Mouse (Mus musculus) forebrain, embryonic 11.5 days (tissue): ENCODE results near the gene Tstd2. TPM values are rescaled to one million over a fixed set of nuclear protein-coding genes. Genes with fewer than 3 reads are reported as not detected.

Experiments
- ATAC-seq: fragments of 200-750 bp; cut with Nextera tagmentation; replicated peaks from 2 replicates; pipeline ENCODE4 v1.8.0; 2017; ENCODE audit warnings: moderate TSS enrichment; ENCODE audit not compliant: low FRiP score
- DNase-seq: peaks from one replicate; pipeline ENCODE4 v3.0.0-alpha.2; 2017; ENCODE audit warnings: low spot score
- H3K27ac ChIP-seq: fragments of 300-500 bp; sonication (generic); 2 replicates; pipeline ENCODE4 v1.5.1; 2014; ENCODE audit warnings: low read depth, low read length
- H3K27me3 ChIP-seq: fragments of 300-500 bp; sonication (generic); 2 replicates; pipeline ENCODE4 v1.6.1; 2014; ENCODE audit warnings: mild to moderate bottlenecking, low read length, mixed read lengths; ENCODE audit not compliant: control insufficient read depth, insufficient read depth
- H3K36me3 ChIP-seq: fragments of 300-500 bp; sonication (generic); 2 replicates; pipeline ENCODE4 v1.6.1; 2014; ENCODE audit warnings: mild to moderate bottlenecking, low read length, moderate library complexity, mixed read lengths; ENCODE audit not compliant: control insufficient read depth, insufficient read depth
- H3K4me1 ChIP-seq: fragments of 300-500 bp; sonication (generic); replicated peaks from 2 replicates; pipeline ENCODE4 v1.6.1; 2014; ENCODE audit warnings: low read length, mixed read lengths; ENCODE audit not compliant: control insufficient read depth, insufficient read depth
- H3K4me2 ChIP-seq: fragments of 300-500 bp; sonication (generic); 2 replicates; pipeline ENCODE4 v1.6.1; 2014; ENCODE audit warnings: low read depth, mild to moderate bottlenecking, low read length, moderate library complexity, mixed read lengths; ENCODE audit not compliant: severe bottlenecking
- H3K4me3 ChIP-seq: fragments of 300-500 bp; sonication (generic); 2 replicates; pipeline ENCODE4 v1.5.1; 2014; ENCODE audit warnings: low read depth, low read length
- H3K9ac ChIP-seq: fragments of 300-500 bp; sonication (generic); 2 replicates; pipeline ENCODE4 v1.6.1; 2014; ENCODE audit warnings: low read length
- H3K9me3 ChIP-seq: fragments of 300-500 bp; sonication (generic); 2 replicates; pipeline ENCODE4 v1.6.1; 2016; ENCODE audit warnings: low read length, mixed read lengths; ENCODE audit not compliant: control insufficient read depth
- WGBS: fragments of 180-500 bp; shearing (Covaris S2); extraction: QIAGEN DNeasy Blood & Tissue Kit; methylation state at CpG from one replicate; pipeline ENCODE4 v1.1.7; 2014; 5-methylcytosine and 5-hydroxymethylcytosine counted together
- polyA plus RNA-seq: library from polyadenylated mRNA; unstranded; fragments of >200 nt; fragmentation: Nextera tagmentation; extraction: Ambion mirVana; gene quantifications from 2 replicates; pipeline ENCODE4 v1.2.1, GENCODE M21; 2014

The Tstd2 gene
- polyA plus RNA-seq, 1 experiment from 2014 or later = 53.8 TPM

GRCm38 (mm10) chr4:46130221-46130620 is 8.3 kb downstream of the Tstd2 start:
- H3K27ac ChIP-seq = no peak overlapping the region
- DNase-seq (peak; percentile 75), ATAC-seq (no peak)
- no peak overlapping the region for H3K4me3 ChIP-seq
- no peaks in the 10 kb centered on the region for H3K9me3 ChIP-seq
- no peak overlapping the region for H3K9ac ChIP-seq
- no peaks in the 10 kb centered on the region for H3K27me3 ChIP-seq
- H3K36me3 ChIP-seq = peaks cover 11% of the 10 kb centered on the region
- no peak overlapping the region for H3K4me2 ChIP-seq
- no peaks in the 10 kb centered on the region for H3K4me1 ChIP-seq
- 77% methylated on average over 3 of the region's 3 CpGs for WGBS

- ATAC-seq = no peak
- Histone ChIP-seq H3K9me3 (no peaks in the 10 kb centered on the region), H3K4me3 (no peak overlapping the region), H3K36me3 (peaks cover 11% of the 10 kb centered on the region), H3K27me3 (no peaks in the 10 kb centered on the region), H3K4me2 (no peak overlapping the region), H3K9ac (no peak overlapping the region), H3K27ac (no peak overlapping the region), H3K4me1 (no peaks in the 10 kb centered on the region)
- 92% methylated on average over 8 of the region's 8 CpGs for WGBS
- no peak for DNase-seq
Measured at GRCm38 (mm10) chr4:46129311-46130004, 9.0 kb downstream of the Tstd2 start.

- Histone ChIP-seq H3K4me1 (no peaks in the 10 kb centered on the region), H3K36me3 (peaks cover 14% of the 10 kb centered on the region), H3K27me3 (no peaks in the 10 kb centered on the region), H3K4me2 (no peak overlapping the region), H3K9me3 (no peaks in the 10 kb centered on the region), H3K4me3 (no peak overlapping the region), H3K9ac (no peak overlapping the region), H3K27ac (no peak overlapping the region)
- no peak for ATAC-seq
- DNase-seq = peak; percentile 73
- WGBS = 45% methylated on average over 2 of the region's 2 CpGs
Measured at GRCm38 (mm10) chr4:46126541-46126940, 12.0 kb downstream of the Tstd2 start.

GRCm38 (mm10) chr4:46123358-46123757 is 15.1 kb downstream of the Tstd2 start:
- H3K27ac ChIP-seq = no peak overlapping the region
- no peak for ATAC-seq
- H3K9ac ChIP-seq = no peak overlapping the region
- no peak overlapping the region for H3K4me3 ChIP-seq
- peaks cover 12% of the 10 kb centered on the region for H3K36me3 ChIP-seq
- no peak for DNase-seq
- H3K4me1 ChIP-seq = no peaks in the 10 kb centered on the region
- H3K9me3 ChIP-seq = no peaks in the 10 kb centered on the region
- 94% methylated on average over 6 of the region's 6 CpGs for WGBS
- H3K4me2 ChIP-seq = no peak overlapping the region
- H3K27me3 ChIP-seq = no peaks in the 10 kb centered on the region

GRCm38 (mm10) chr4:46120767-46121166 is 17.7 kb downstream of the Tstd2 start:
- Histone ChIP-seq H3K36me3 (peaks cover 19% of the 10 kb centered on the region; the same call in 1 of the 2 replicates), H3K9me3 (no peaks in the 10 kb centered on the region), H3K4me2 (no peak overlapping the region), H3K9ac (no peak overlapping the region), H3K27me3 (no peaks in the 10 kb centered on the region), H3K27ac (no peak overlapping the region), H3K4me1 (no peaks in the 10 kb centered on the region), H3K4me3 (no peak overlapping the region)
- no peak for DNase-seq
- 89% methylated on average over 3 of the region's 3 CpGs for WGBS
- ATAC-seq = no peak

GRCm38 (mm10) chr4:46119514-46120094 is 18.9 kb downstream of the Tstd2 start:
- H3K27ac ChIP-seq = no peak overlapping the region

GRCm38 (mm10) chr4:46117536-46117935 is 21.0 kb downstream of the Tstd2 start:
- Histone ChIP-seq H3K4me3 (no peak overlapping the region), H3K4me1 (no peaks in the 10 kb centered on the region), H3K27ac (no peak overlapping the region), H3K27me3 (no peaks in the 10 kb centered on the region), H3K9ac (no peak overlapping the region), H3K36me3 (peaks cover 17% of the 10 kb centered on the region; the same call in 1 of the 2 replicates), H3K4me2 (no peak overlapping the region), H3K9me3 (no peaks in the 10 kb centered on the region)
- 97% methylated on average over 4 of the region's 4 CpGs for WGBS
- DNase-seq (no peak), ATAC-seq (no peak)

More at GRCm38 (mm10) chr4:46119514-46120094, 18.9 kb downstream of the Tstd2 start:
- WGBS = 91% methylated on average over 14 of the region's 14 CpGs
- Histone ChIP-seq H3K9me3 (no peaks in the 10 kb centered on the region), H3K27me3 (no peaks in the 10 kb centered on the region), H3K4me2 (no peak overlapping the region), H3K4me1 (no peaks in the 10 kb centered on the region), H3K9ac (no peak overlapping the region), H3K4me3 (no peak overlapping the region), H3K36me3 (peaks cover 20% of the 10 kb centered on the region; the same call in 1 of the 2 replicates)
- ATAC-seq (no peak), DNase-seq (no peak)

- Histone ChIP-seq H3K36me3 (peaks cover 17% of the 10 kb centered on the region; the same call in 1 of the 2 replicates), H3K27ac (no peak overlapping the region), H3K9me3 (no peaks in the 10 kb centered on the region), H3K4me3 (no peak overlapping the region), H3K9ac (no peak overlapping the region), H3K4me2 (no peak overlapping the region), H3K27me3 (no peaks in the 10 kb centered on the region), H3K4me1 (no peaks in the 10 kb centered on the region)
- no peak for ATAC-seq
- DNase-seq = no peak
- WGBS = 90% methylated on average over 10 of the region's 10 CpGs
Measured at GRCm38 (mm10) chr4:46116544-46117175, 21.8 kb downstream of the Tstd2 start.
